Mouse (Mus musculus) MEL (cell line): ENCODE data around the gene Lrrc31. TPM values are rescaled to one million over a fixed set of nuclear protein-coding genes. Genes with fewer than 3 reads are reported as not detected.

ENCODE experiments used
- DNase-seq: peaks from one replicate; pipeline ENCODE4 v3.0.0; 2011; ENCODE audit warnings: low read depth, low spot score
- H3K27ac ChIP-seq: 2 replicates; pipeline ENCODE4 v1.5.1; 2012; ENCODE audit warnings: low read depth, mild to moderate bottlenecking, control low read depth, low read length, moderate library complexity; ENCODE audit not compliant: control insufficient read depth
- H3K27me3 ChIP-seq, 2 experiments: fragments of 150-350 bp in 1 of 2; sonication (generic) in 1 of 2; 2 replicates each; pipeline ENCODE4 v1.6.1; 2012; ENCODE audit warnings: low read length in 2 of 2, mild to moderate bottlenecking in 2 of 2, improper control_type of control experiment in 1 of 2, moderate library complexity in 1 of 2; ENCODE audit not compliant: insufficient read depth in 2 of 2, control insufficient read depth in 1 of 2
- H3K36me3 ChIP-seq, 2 experiments: 2 replicates each; pipeline ENCODE4 v1.6.1; 2012 to 2014; ENCODE audit warnings: low read length in 2 of 2, improper control_type of control experiment in 1 of 2, inconsistent platforms in 1 of 2, mild to moderate bottlenecking in 1 of 2; ENCODE audit not compliant: insufficient read depth in 2 of 2, control insufficient read depth in 1 of 2
- H3K4me1 ChIP-seq, 2 experiments: fragments of 150-350 bp in 1 of 2; sonication (generic) in 1 of 2; 2 replicates each; pipeline ENCODE4 v1.6.1; 2012; ENCODE audit warnings: low read length in 2 of 2, improper control_type of control experiment in 1 of 2, mild to moderate bottlenecking in 1 of 2; ENCODE audit not compliant: insufficient read depth in 2 of 2, control insufficient read depth in 1 of 2
- H3K4me3 ChIP-seq, 2 experiments: fragments of 150-350 bp in 1 of 2; sonication (generic) in 1 of 2; 2 replicates each; pipeline ENCODE4 v1.5.1; 2012; ENCODE audit warnings: low read depth in 2 of 2, low read length in 2 of 2, mild to moderate bottlenecking in 2 of 2, moderate library complexity in 2 of 2, control low read depth in 1 of 2, improper control_type of control experiment in 1 of 2; ENCODE audit not compliant: control insufficient read depth in 1 of 2, insufficient read depth in 1 of 2
- H3K79me2 ChIP-seq: 2 replicates; pipeline ENCODE4 v1.6.1; 2012; ENCODE audit warnings: mild to moderate bottlenecking, low read length, moderate library complexity; ENCODE audit not compliant: control insufficient read depth, poor library complexity, insufficient read depth
- H3K9ac ChIP-seq: 2 replicates; pipeline ENCODE4 v1.6.1; 2012; ENCODE audit warnings: low read depth, mild to moderate bottlenecking, control low read depth, low read length, moderate library complexity; ENCODE audit not compliant: control insufficient read depth, poor library complexity, severe bottlenecking
- H3K9me3 ChIP-seq: fragments of 150-350 bp; sonication (generic); replicated peaks from 2 replicates; pipeline ENCODE4 v1.6.1; 2012; ENCODE audit warnings: mild to moderate bottlenecking, low read length, improper control_type of control experiment, moderate library complexity; ENCODE audit not compliant: insufficient read depth
- BHLHE40 ChIP-seq: IDR thresholded peaks from 2 replicates; pipeline ENCODE4 v1.6.1; 2012; ENCODE audit warnings: low read depth, mild to moderate bottlenecking, inconsistent platforms, low read length, improper control_type of control experiment, borderline replicate concordance
- CHD1 ChIP-seq: IDR thresholded peaks from 2 replicates; pipeline ENCODE4 v1.6.1; 2012; ENCODE audit warnings: low read depth, mild to moderate bottlenecking, inconsistent platforms, low read length, improper control_type of control experiment
- CHD2 ChIP-seq: IDR thresholded peaks from 2 replicates; pipeline ENCODE4 v1.6.1; 2011; ENCODE audit warnings: low read length, improper control_type of control experiment
- ELF1 ChIP-seq: IDR thresholded peaks from 2 replicates; pipeline ENCODE4 v1.6.1; 2014; ENCODE audit warnings: low read depth, mild to moderate bottlenecking, inconsistent platforms, low read length, improper control_type of control experiment, moderate library complexity
- EP300 ChIP-seq, 2 experiments: IDR thresholded peaks; 2 replicates each; pipeline ENCODE4 v1.6.1; 2011; ENCODE audit warnings: improper control_type of control experiment in 2 of 2, low read length in 2 of 2, low read depth in 1 of 2, mild to moderate bottlenecking in 1 of 2
- ETS1 ChIP-seq: IDR thresholded peaks from 2 replicates; pipeline ENCODE4 v1.6.1; 2012; ENCODE audit warnings: low read depth, mild to moderate bottlenecking, inconsistent platforms, low read length, improper control_type of control experiment, moderate library complexity
- GATA1 ChIP-seq: IDR thresholded peaks from 2 replicates; pipeline ENCODE4 v1.6.1; 2011; ENCODE audit warnings: low read depth, low read length, improper control_type of control experiment
- JUND ChIP-seq: IDR thresholded peaks from 2 replicates; pipeline ENCODE4 v1.6.1; 2011; ENCODE audit warnings: low read depth, mild to moderate bottlenecking, improper control_type of control experiment, low read length
- MAFK ChIP-seq: IDR thresholded peaks from 2 replicates; pipeline ENCODE4 v1.6.1; 2011; ENCODE audit warnings: low read depth, mild to moderate bottlenecking, low read length, improper control_type of control experiment, borderline replicate concordance
- NRF1 ChIP-seq: IDR thresholded peaks from 2 replicates; pipeline ENCODE4 v1.6.1; 2014; ENCODE audit warnings: low read depth, mild to moderate bottlenecking, inconsistent platforms, low read length, improper control_type of control experiment, moderate library complexity; ENCODE audit not compliant: poor library complexity, insufficient read depth, severe bottlenecking
- POLR2A ChIP-seq, 2 experiments: IDR thresholded peaks; 2 replicates each; pipeline ENCODE4 v1.6.1; 2011 to 2012; ENCODE audit warnings: low read length in 2 of 2, mild to moderate bottlenecking in 2 of 2, control low read depth in 1 of 2, improper control_type of control experiment in 1 of 2, low read depth in 1 of 2, moderate library complexity in 1 of 2; ENCODE audit not compliant: control insufficient read depth in 1 of 2, insufficient read depth in 1 of 2, poor library complexity in 1 of 2
- RCOR1 ChIP-seq: IDR thresholded peaks from 2 replicates; pipeline ENCODE4 v1.6.1; 2012; ENCODE audit warnings: low read depth, mild to moderate bottlenecking, inconsistent platforms, low read length, improper control_type of control experiment
- SMC3 ChIP-seq: IDR thresholded peaks from 2 replicates; pipeline ENCODE4 v1.6.1; 2011; ENCODE audit warnings: low read depth, low read length, improper control_type of control experiment
- TBP ChIP-seq: IDR thresholded peaks from 2 replicates; pipeline ENCODE4 v1.8.0; 2011; ENCODE audit warnings: low read depth, low read length, improper control_type of control experiment
- TCF12 ChIP-seq: IDR thresholded peaks from 2 replicates; pipeline ENCODE4 v1.6.1; 2014; ENCODE audit warnings: low read depth, mild to moderate bottlenecking, inconsistent platforms, low read length, improper control_type of control experiment, moderate library complexity
- USF1 ChIP-seq: IDR thresholded peaks from 2 replicates; pipeline ENCODE4 v1.6.1; 2014; ENCODE audit warnings: low read depth, mild to moderate bottlenecking, inconsistent platforms, low read length, improper control_type of control experiment, moderate library complexity
- ZC3H11A ChIP-seq: IDR thresholded peaks from 2 replicates; pipeline ENCODE4 v1.6.1; 2012; ENCODE audit warnings: low read depth, mild to moderate bottlenecking, inconsistent platforms, low read length, improper control_type of control experiment
- ZMIZ1 ChIP-seq: IDR thresholded peaks from 2 replicates; pipeline ENCODE4 v1.6.1; 2012; ENCODE audit warnings: low read depth, mild to moderate bottlenecking, inconsistent platforms, low read length, improper control_type of control experiment, moderate library complexity
- ZNF384 ChIP-seq: IDR thresholded peaks from 2 replicates; pipeline ENCODE4 v1.6.1; 2012; ENCODE audit warnings: low read depth, mild to moderate bottlenecking, inconsistent platforms, low read length, improper control_type of control experiment
- polyA plus RNA-seq, 2 experiments: library from polyadenylated mRNA; stranded (reverse) in 1 of 2; unstranded in 1 of 2; fragments of >175 nt in 1 of 2; fragments of >200 nt in 1 of 2; gene quantifications; 2 replicates each; pipeline versions ENCODE4 v1.2.1 to v1.2.4; 2012; ENCODE audit warnings: low replicate concordance in 2 of 2, low read depth in 1 of 2; ENCODE audit not compliant: insufficient read length in 2 of 2, insufficient read depth in 1 of 2, missing spikeins in 1 of 2
- total RNA-seq: library from RNA; depleted of rRNA; stranded (reverse); fragments of 300-350 nt; gene quantifications from 2 replicates; pipeline ENCODE4 v1.2.3, GENCODE M21; 2012

Gene Lrrc31
- total and polyA plus RNA-seq, 3 experiments = 0.03 TPM; not detected in 2

- Histone ChIP-seq H3K4me3 (no peak overlapping the region), H3K79me2 (no peaks in the 10 kb centered on the region), H3K36me3 (peaks cover 0 to 5% of the 10 kb centered on the region in 2 experiments; a peak in 2 of 4 replicates), H3K9ac (no peak overlapping the region), H3K4me1 (peaks cover 9 to 11% of the 10 kb centered on the region in 2 experiments), H3K27me3 (no peaks in the 10 kb centered on the region), H3K9me3 (no peaks in the 10 kb centered on the region), H3K27ac (no peak overlapping the region)
- DNase-seq = no peak
- TF ChIP-seq POLR2A (IDR thresholded peaks at IDR 0.05; ENCODE audit: control insufficient read depth in 1 of 2, insufficient read depth in 1 of 2, low read depth in 1 of 2, low read length in 2 of 2, poor library complexity in 1 of 2) = no peak
These were observed 22.4 kb upstream of the Lrrc31 start for GRCm38 (mm10) chr3:30722036-30722435.

GRCm38 (mm10) chr3:30718649-30719048 is 19.0 kb upstream of the Lrrc31 start:
- Histone ChIP-seq H3K27ac (no peak overlapping the region), H3K36me3 (peaks cover 0 to 5% of the 10 kb centered on the region in 2 experiments; a peak in 2 of 4 replicates), H3K4me3 (no peak overlapping the region), H3K4me1 (peaks cover 6 to 7% of the 10 kb centered on the region in 2 experiments; a peak in 3 of 4 replicates), H3K9ac (no peak overlapping the region), H3K9me3 (no peaks in the 10 kb centered on the region), H3K27me3 (no peaks in the 10 kb centered on the region), H3K79me2 (no peaks in the 10 kb centered on the region)
- no peak for TF ChIP-seq ZC3H11A
- no peak for TF ChIP-seq TCF12
- TF ChIP-seq ZNF384 = no peak
- TF ChIP-seq NRF1 = no peak
- TF ChIP-seq CHD1 = no peak
- no peak for TF ChIP-seq SMC3
- TF ChIP-seq CHD2 = no peak
- TF ChIP-seq JUND = no peak
- TF ChIP-seq GATA1 = no peak
- no peak for TF ChIP-seq USF1
- TF ChIP-seq EP300 (IDR thresholded peaks at IDR 0.05; ENCODE audit: low read depth in 1 of 2, low read length in 2 of 2) = no peak
- no peak for TF ChIP-seq RCOR1
- no peak for TF ChIP-seq BHLHE40
- no peak for TF ChIP-seq ZMIZ1
- TF ChIP-seq POLR2A (IDR thresholded peaks at IDR 0.05; ENCODE audit: control insufficient read depth in 1 of 2, insufficient read depth in 1 of 2, low read depth in 1 of 2, low read length in 2 of 2, poor library complexity in 1 of 2) = no peak
- no peak for TF ChIP-seq TBP
- TF ChIP-seq ELF1 = no peak
- TF ChIP-seq MAFK = no peak
- TF ChIP-seq ETS1 = no peak
- no peak for DNase-seq
